Mouse (Mus musculus): ENCODE results near the gene Asxl2.

- TF ChIP-seq EP300 (optimal IDR thresholded peaks at IDR 0.05) (no peak), CTCF (IDR thresholded peaks at IDR 0.05; ENCODE audit: low read depth) (no peak)
Observed at GRCm38 (mm10) chr12:3540871-3541270, 114.2 kb downstream of the Asxl2 start.

Measured in stomach, postnatal 0 days (tissue).